Mouse (Mus musculus) embryo, embryonic 9.5 days (tissue): ENCODE data around the gene Plekha4.
"Not testable (repeated sequence)": the region's sequence is repeated elsewhere in the genome, so short reads cannot be mapped to it uniquely, and the experiment has no call there.

Experiments
- DNase-seq: peaks from one replicate; pipeline ENCODE4 v3.0.0-alpha.2; 2017; ENCODE audit errors: extremely low spot score

Plekha4 gene

GRCm38 (mm10) chr7:45525809-45526473 is at the start of gene Plekha4, which contains the start of gene Ppp1r15a:
TSS of gene Plekha4 (plus strand) at chr7:45526330.
TSS of gene Ppp1r15a (minus strand) at chr7:45526268.
- peak; percentile 95 for DNase-seq

GRCm38 (mm10) chr7:45476453-45476852 is 49.7 kb upstream of the Plekha4 start:
- no peak for DNase-seq

- no peak for DNase-seq
These were observed 49.1 kb upstream of the Plekha4 start for GRCm38 (mm10) chr7:45477003-45477402.

- no peak for DNase-seq
These were observed 47.4 kb upstream of the Plekha4 start for GRCm38 (mm10) chr7:45478774-45479173.

- DNase-seq = not testable (repeated sequence)
These were observed 45.8 kb upstream of the Plekha4 start for GRCm38 (mm10) chr7:45480310-45480709.

GRCm38 (mm10) chr7:45481374-45481927 is 44.7 kb upstream of the Plekha4 start, which contains the start of gene Tulp2:
TSS of gene Tulp2 (plus strand) at chr7:45481877.
- no peak for DNase-seq

GRCm38 (mm10) chr7:45482166-45482565 is 44.0 kb upstream of the Plekha4 start:
- DNase-seq = no peak

GRCm38 (mm10) chr7:45484985-45485384 is 41.1 kb upstream of the Plekha4 start:
- not testable (repeated sequence) for DNase-seq

- no peak for DNase-seq
These were observed 40.0 kb upstream of the Plekha4 start for GRCm38 (mm10) chr7:45486158-45486557.

- DNase-seq = no peak
These were observed 39.2 kb upstream of the Plekha4 start, which contains the start of gene Gm45808 for GRCm38 (mm10) chr7:45486761-45487415. TSS of gene Gm45808 (minus strand) at chr7:45486811.

- DNase-seq = peak; percentile 49
These were observed 38.3 kb upstream of the Plekha4 start for GRCm38 (mm10) chr7:45487861-45488292.

GRCm38 (mm10) chr7:45488293-45489204 is 37.6 kb upstream of the Plekha4 start, which contains the start of gene Dhdh:
TSS of gene Dhdh (minus strand) at chr7:45488805.
- DNase-seq = peak; percentile 83

GRCm38 (mm10) chr7:45489578-45489977 is 36.6 kb upstream of the Plekha4 start:
- no peak for DNase-seq

- DNase-seq = peak; percentile 52
These were observed 35.3 kb upstream of the Plekha4 start for GRCm38 (mm10) chr7:45490822-45491221.

- no peak for DNase-seq
These were observed 34.9 kb upstream of the Plekha4 start for GRCm38 (mm10) chr7:45491264-45491663.

GRCm38 (mm10) chr7:45492225-45492844 is 33.8 kb upstream of the Plekha4 start:
- no peak for DNase-seq

- no peak for DNase-seq
These were observed 33.2 kb upstream of the Plekha4 start for GRCm38 (mm10) chr7:45492951-45493350.

- DNase-seq = no peak
These were observed 31.6 kb upstream of the Plekha4 start for GRCm38 (mm10) chr7:45494548-45494947.

- no peak for DNase-seq
These were observed 27.7 kb upstream of the Plekha4 start for GRCm38 (mm10) chr7:45498427-45498826.

GRCm38 (mm10) chr7:45507583-45507982 is 18.5 kb upstream of the Plekha4 start:
- DNase-seq = no peak

- no peak for DNase-seq
These were observed 17.6 kb upstream of the Plekha4 start for GRCm38 (mm10) chr7:45508561-45508960.
